Mouse (Mus musculus): ENCODE measurements around the gene Chpf2. TPM values are rescaled to one million over a fixed set of nuclear protein-coding genes. Genes with fewer than 3 reads are reported as not detected.
A peak's percentile ranks its signal among the peaks of the same experiment; 100 is the strongest.

Gene Chpf2
- polyA plus RNA-seq, 1 experiment from 2014 or later: 18.5 TPM

- DNase-seq (ENCODE audit: low spot score): no peak
These were observed 4.8 kb downstream of the Chpf2 start for GRCm38 (mm10) chr5:24591268-24591721.

GRCm38 (mm10) chr5:24591796-24592470, 5.4 kb downstream of the Chpf2 start:
- no peak for DNase-seq (ENCODE audit: low spot score)

GRCm38 (mm10) chr5:24592471-24593160, 6.1 kb downstream of the Chpf2 start:
- DNase-seq (ENCODE audit: low spot score): no peak

GRCm38 (mm10) chr5:24593230-24593629, 6.7 kb downstream of the Chpf2 start:
- DNase-seq (ENCODE audit: low spot score): no peak

- DNase-seq (ENCODE audit: low spot score): no peak
These were observed 7.4 kb downstream of the Chpf2 start for GRCm38 (mm10) chr5:24593928-24594327.

- no peak for DNase-seq (ENCODE audit: low spot score)
These were observed 7.8 kb downstream of the Chpf2 start for GRCm38 (mm10) chr5:24594346-24594745.

GRCm38 (mm10) chr5:24595261-24595660, 8.7 kb downstream of the Chpf2 start:
- no peak for DNase-seq (ENCODE audit: low spot score)

- no peak for DNase-seq (ENCODE audit: low spot score)
These were observed 9.3 kb downstream of the Chpf2 start for GRCm38 (mm10) chr5:24595786-24596380.

- DNase-seq (ENCODE audit: low spot score): no peak
These were observed 10.1 kb downstream of the Chpf2 start for GRCm38 (mm10) chr5:24596519-24597171.

- DNase-seq (ENCODE audit: low spot score): peak; percentile 74
These were observed 10.7 kb downstream of the Chpf2 start for GRCm38 (mm10) chr5:24597221-24597728.

GRCm38 (mm10) chr5:24597901-24598569, 11.5 kb downstream of the Chpf2 start:
- no peak for DNase-seq (ENCODE audit: low spot score)

GRCm38 (mm10) chr5:24598570-24599006, 12.0 kb downstream of the Chpf2 start:
- DNase-seq (ENCODE audit: low spot score): peak; percentile 76

GRCm38 (mm10) chr5:24599137-24599536, 12.6 kb downstream of the Chpf2 start:
- no peak for DNase-seq (ENCODE audit: low spot score)

GRCm38 (mm10) chr5:24600236-24600635, 13.7 kb downstream of the Chpf2 start:
- no peak for DNase-seq (ENCODE audit: low spot score)

- DNase-seq (ENCODE audit: low spot score): no peak
These were observed 14.7 kb downstream of the Chpf2 start for GRCm38 (mm10) chr5:24601071-24601835.

- DNase-seq (ENCODE audit: low spot score): no peak
These were observed 15.6 kb downstream of the Chpf2 start for GRCm38 (mm10) chr5:24601911-24602750.

GRCm38 (mm10) chr5:24602751-24603343, 16.3 kb downstream of the Chpf2 start:
- DNase-seq (ENCODE audit: low spot score): no peak

- no peak for DNase-seq (ENCODE audit: low spot score)
These were observed 17.0 kb downstream of the Chpf2 start for GRCm38 (mm10) chr5:24603431-24604010.

Data from thymus, postnatal 0 days (tissue).